Mouse (Mus musculus) spleen, postnatal 36 days (tissue): ENCODE measurements around the gene Gli2.

ENCODE experiments used
- DNase-seq, 2 experiments: peaks; one replicate each; pipeline ENCODE4 v3.0.0; 2022; ENCODE audit warnings: low spot score in 2 of 2, mixed read lengths in 1 of 2

Gli2 gene

DNA sequence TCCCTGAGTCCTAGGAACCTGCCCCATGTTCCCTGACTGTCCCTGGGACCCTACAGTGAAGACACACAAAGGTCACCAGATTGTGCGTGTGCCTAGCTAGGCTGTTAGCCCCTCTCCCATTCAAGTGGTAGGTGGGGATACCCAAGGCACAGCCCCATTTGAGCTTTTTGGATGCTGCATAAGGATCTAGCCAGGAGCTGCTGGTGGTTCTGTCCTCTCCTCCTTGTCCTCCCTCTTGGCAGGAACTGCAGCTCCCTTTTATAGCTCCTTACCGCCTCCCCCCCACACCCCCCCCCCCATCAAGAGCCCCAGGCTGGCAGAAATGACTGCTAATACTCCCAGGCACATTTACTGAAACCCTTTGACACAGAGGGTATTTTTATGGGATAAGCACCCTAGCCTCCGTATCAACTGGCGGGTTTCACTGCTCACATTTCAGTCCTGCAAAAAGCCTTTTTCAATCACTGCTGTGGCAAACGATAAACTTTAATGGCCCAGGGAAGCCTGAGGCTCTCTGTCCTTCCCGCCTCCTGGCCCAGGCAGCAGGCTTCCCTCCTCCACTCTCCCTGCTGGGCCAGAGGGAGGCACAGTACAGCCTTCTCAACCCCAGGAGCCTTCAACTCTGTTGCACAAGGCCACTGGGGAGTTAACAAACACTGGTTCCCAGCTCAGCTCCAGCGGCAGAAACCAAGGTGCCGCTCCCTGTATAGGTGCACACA, 151.4 kb downstream of the Gli2 start:
- DNase-seq = no peak

DNA sequence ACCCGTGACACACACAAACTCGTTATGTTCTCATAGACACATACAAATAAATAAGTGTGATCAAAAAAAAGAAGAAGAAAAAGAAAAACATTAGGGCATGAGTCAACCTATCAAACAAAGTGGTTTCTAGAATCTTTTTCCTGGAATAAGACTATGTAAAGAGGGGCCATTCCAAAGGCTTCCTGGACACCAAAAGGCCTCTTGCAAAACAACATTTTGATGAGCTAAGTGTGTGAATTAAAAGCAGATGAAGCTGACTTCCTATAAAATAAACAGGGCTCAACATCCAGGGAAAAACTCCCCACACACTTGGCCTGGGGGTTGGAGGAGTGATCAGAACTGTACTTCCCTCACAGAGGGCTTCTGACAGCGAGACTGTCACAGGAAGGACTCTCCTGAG, 155.1 kb downstream of the Gli2 start:
- DNase-seq = no peak

DNA sequence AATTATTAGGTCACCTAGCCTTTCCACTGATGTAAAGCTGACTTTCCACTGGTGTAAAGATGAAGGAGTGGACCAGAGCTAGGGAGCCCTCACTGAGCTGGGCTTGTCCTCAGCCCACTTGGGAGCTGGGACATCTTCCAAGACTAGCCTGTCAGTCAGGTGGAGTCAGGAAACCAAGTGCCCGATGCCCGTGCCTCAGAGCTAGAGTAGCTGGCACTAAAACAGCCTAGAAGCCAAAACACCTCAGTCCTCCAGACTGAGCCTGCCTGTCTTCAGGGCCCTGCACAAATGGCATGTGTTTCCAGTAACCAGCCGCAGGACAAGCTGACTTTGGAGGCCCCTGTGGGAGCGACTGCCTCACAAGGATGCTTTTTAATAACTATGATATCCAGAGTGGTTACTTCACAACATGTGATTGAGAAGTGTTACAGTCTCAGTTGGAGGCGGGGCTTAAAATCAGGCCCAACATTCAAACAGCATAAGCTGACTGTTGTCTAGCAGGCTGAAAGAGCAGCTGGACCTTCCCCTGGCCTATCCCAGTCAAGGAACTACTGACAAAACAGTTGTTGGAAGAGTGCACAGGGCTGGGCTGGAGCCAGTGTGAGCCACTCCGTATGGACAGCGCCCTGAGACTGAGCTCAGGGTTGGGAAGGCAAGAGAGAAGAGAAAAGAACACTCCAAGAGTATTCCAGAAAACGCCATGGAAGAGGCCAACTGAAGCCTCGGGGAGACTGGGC, 158.2 kb downstream of the Gli2 start:
- no peak for DNase-seq

DNA sequence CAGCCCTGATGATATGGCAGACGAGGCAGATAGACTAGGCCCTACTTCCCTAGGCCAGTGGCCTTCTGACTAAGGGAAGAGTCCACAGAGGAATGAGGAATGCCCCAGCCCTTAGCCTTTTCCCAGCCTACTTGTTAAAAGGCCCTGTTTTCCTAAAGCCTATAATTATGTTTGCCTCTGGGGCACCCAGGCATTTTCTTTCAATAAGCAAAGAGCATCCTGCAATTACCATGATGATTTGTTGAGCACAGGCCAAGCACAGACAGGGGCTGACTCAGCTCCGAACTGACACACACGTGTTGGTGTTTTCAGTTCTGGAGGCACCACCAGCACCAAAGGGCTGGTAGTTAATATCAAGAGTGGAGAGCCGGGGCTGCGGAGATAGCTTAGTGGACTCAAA, 162.0 kb downstream of the Gli2 start:
- DNase-seq = no peak

DNA sequence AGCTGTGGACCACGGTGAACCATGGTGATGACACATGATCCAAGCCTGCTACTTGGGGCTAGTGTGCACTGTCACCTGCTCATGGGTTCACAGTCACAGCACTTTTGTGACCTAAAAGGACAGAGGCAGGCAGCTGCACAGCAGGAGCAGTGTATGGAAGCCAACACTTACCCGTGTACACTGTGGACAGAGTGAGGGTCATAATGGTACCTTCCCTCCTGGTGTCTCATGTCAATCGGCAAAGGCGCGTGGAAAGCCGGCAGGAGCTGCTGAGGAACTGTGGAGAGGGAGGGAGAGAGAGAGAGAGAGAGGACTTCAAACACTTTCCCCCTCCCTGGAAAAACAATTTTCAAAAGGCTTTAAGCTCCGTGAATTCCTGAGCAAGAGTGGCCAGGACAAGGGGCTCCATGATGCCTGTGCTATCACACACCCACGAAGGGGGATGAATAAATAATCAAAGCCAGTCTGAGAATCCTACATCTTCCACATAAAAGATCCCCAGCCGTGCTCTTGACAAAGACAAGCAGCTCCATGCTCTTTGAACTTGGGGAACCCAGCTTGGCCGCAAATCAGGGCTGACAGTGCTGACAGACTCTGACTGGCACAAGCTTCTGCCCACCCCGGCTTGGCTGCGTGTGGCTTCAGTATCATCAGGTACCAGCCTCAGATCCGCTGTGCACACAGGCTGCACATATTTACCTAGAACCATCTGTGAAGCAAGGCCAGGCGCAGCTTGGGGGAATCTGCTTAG, 163.1 kb downstream of the Gli2 start:
- no peak for DNase-seq

DNA sequence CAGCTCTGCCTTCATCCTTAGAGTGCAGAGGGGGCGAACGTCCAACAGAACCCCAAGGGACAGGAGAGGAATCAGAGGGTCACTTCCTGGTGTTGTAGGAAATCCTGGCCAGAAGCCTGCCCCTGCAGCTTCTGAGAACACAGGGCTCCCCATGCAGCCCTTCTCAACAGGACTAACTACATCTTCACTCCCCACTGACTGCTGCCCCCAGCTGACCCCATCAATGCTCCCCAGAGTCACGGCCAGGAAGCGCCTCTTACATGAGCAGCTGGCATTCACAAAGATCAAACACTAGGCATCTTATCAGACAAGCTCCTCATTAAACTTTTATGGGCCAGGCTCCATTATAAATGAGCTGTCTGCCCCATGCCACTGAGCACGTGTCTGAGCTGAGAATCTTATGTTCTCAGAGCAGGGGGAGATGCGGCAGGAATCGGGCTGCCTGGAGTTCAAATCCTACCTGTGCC, 172.6 kb downstream of the Gli2 start:
- no peak for DNase-seq

DNA sequence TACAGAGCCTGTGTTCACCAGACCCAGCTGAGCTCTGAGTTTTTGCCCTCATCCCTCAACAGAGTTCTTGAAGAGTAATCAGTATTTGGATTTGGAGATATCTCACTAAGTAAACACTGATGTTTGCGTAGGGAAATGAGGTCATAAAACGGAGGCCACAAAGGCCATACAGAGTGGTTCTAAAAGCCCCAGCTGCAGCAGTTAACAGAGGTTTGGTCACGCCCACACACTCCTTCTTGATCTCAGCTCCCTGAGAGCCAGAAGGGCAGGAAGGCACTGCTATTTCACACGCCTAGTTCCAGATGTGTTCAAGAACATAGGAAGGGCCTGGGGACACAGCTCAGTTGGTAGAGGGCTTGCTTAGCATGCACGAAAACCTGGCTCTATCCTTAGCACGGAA, 175.1 kb downstream of the Gli2 start:
- no peak for DNase-seq

DNA sequence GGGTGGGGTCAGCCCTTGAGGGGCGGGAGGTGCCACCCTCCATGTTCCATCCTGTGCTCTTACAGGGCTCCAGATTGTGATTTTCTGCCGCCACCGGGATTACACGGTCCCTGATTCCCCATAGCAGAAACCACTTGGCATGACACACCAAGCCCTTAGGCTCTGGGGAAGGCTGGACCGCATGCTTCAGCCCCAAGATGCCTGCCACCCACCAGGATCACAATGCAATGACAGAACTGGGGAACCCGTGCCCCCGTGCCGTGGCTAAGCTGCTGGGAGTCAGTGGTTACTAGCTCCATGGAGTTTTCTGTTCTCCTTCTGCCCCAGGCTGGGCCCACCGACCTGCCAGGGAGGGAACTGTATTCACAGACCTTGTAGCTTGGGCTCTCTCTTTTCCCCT, 178.2 kb downstream of the Gli2 start:
- no peak for DNase-seq

DNA sequence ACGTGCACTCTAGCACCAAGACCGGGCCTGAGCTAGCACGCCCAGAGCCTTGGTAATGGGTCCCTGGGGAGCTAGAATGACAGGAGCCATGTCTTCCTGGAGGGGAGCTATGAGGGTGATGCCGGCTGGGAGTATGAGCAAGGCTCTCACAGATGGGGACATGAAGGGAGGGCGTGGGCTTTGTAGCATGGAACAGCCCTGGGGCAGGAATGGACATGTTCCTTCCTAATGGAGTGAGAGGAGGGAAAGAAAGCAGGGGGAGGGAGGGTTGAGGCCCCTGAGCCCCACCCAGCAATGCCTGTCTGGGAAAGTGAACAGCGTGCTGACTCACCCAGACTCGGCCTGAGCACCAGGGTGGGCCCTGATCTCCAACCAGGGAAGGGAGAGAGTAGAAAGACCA, 179.9 kb downstream of the Gli2 start:
- DNase-seq = no peak

- no peak for DNase-seq
Observed at GRCm38 (mm10) chr1:118864735-118865134, 188.7 kb downstream of the Gli2 start.

GRCm38 (mm10) chr1:118864031-118864430, 189.4 kb downstream of the Gli2 start:
- DNase-seq = no peak

DNA sequence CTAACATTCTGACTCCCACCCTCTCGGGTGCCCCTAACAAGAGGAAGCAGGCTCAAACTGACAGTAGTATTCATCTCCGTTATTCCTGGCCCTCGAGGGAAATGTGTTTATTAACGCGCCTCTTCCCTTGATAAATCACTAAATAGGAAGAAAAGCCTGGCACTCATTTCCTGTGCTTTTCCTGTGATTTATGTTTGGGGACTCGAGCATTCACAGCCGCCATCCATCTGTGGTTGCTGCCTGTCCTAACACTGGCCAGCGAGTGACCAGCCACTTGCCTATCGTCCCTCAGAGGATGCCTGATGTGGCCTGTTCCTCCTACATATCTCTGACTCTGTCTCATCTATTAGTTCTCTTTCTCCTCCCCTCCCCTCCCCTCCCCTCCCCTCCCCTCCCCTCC, 195.3 kb downstream of the Gli2 start:
- DNase-seq = no peak

DNA sequence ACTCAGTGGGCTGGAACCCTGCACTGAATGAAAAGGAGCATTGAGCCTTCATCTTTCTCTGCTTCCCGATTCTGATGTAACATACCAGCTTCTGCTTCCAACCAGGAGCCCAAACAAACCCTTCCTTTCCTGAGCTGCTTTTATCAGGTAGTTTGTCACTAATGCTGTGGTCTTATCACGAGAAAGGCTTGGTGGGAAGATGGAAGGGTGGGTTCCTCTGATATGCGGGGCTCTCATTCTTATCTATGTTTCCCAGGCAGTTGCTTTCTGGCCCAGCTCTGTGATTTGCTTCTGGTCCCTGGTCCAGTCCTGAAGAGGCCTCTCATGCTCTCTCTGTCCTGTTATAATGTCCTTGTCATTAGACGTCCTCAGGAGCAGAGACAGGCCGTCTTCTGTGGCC, 222.8 kb downstream of the Gli2 start:
- no peak for DNase-seq

GRCm38 (mm10) chr1:118826614-118827013, 226.8 kb downstream of the Gli2 start:
- DNase-seq = no peak

GRCm38 (mm10) chr1:118825467-118826219, 227.8 kb downstream of the Gli2 start:
- DNase-seq = no peak

DNA sequence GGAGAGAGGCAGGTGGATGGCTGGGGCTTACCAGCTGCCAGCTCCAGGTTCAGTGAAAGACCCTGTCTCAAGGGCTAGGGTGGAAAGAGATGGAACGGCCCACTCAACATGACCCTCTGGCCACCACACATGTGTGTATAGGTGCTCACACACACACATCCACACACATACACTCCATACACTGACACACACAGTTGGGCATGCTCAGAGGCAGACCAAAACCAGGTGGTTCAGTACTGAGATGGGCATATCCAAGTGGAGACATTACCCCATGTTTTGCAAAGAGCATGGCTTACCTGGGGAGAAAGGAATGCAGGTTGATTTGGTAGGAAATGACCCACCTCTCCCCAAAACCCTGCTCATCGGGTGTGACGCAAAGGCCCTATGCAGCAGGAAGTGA, 228.4 kb downstream of the Gli2 start:
- no peak for DNase-seq

- no peak for DNase-seq
Observed at GRCm38 (mm10) chr1:118822258-118822657, 231.2 kb downstream of the Gli2 start.

GRCm38 (mm10) chr1:118815015-118815414, 238.4 kb downstream of the Gli2 start:
- no peak for DNase-seq

GRCm38 (mm10) chr1:118810336-118810735, 243.1 kb downstream of the Gli2 start:
- no peak for DNase-seq

- DNase-seq = no peak
Observed at GRCm38 (mm10) chr1:118806727-118807126, 246.7 kb downstream of the Gli2 start.

DNA sequence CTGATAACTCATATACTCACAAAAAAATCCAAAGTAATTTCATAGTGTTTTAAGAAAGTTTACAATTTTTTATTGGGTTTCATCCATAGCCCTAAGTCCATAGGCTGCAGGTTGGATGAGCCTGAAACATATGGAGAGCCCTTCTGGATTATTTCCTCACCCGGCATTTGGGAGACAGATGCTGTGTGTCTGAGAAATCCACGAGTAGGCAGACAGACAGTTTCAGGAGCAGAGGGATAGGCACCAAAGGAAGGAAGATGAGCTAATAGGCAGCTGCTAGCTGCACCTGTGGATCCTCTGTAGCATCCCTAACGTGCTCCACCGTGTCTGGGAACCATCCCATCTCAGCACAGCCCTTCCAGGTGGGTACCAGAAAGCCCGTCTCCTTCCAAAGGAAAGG, 251.3 kb downstream of the Gli2 start:
- DNase-seq = no peak
